Mouse (Mus musculus) ovary, adult 18-20 months (tissue): ENCODE measurements around the gene Slc12a5.
A peak's percentile ranks its signal among the peaks of the same experiment; 100 is the strongest.

Source experiments
- DNase-seq: peaks from one replicate; pipeline ENCODE4 v3.0.0; 2022; ENCODE audit warnings: low spot score, mixed read lengths

Slc12a5 gene

DNA sequence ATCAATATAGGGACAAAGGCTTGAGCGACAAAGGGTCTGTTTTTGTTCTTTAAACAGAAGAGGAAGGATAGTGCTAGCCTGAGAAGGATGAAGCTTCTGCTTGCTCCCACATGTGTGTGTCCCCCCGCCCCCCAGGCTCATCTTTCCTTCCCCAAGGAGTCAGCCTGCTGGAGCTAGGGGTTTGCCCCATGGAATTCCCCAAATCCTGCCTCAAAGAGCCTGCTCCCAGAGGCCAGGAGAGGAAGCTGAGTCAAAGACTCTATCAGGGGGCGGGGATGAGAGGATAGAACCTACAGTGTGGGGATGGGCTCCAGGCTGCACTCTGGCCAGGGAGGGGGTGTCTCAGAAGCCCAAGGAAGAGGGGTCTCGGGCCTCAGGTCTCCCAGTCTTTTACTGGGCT, 13.1 kb upstream of the Slc12a5 start:
- DNase-seq, result no peak

DNA sequence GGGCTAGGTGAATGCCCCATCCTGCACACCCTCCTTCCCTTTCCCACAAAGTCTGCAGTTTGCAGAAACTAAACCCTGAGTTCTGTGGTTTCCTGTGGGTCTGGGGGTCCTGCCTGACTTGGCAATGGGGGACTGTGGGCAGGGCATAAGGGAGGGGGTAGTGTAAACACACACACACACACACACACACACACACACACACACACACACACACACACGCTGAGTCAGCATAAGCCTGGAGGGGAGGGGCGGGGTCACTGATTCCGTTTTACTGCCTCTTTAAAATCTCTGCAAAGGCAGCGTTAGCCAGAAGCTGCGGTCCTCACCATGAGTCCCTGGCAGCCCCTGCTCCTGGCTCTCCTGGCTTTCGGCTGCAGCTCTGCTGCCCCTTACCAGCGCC, 12.7 kb upstream of the Slc12a5 start:
- no peak for DNase-seq

DNA sequence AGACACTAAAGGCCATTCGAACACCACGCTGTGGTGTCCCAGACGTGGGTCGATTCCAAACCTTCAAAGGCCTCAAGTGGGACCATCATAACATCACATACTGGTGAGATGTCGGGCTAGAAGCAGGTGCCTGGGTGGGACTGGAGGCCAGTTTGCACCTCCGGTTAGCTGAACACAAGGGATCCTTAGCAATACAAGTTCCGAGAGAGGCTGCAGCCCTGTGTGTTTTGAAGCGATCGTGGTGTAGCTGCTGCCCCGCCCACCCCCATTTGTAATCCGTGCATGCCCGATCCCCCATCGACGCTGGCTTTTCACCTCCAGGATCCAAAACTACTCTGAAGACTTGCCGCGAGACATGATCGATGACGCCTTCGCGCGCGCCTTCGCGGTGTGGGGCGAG, 11.6 kb upstream of the Slc12a5 start:
- DNase-seq, result no peak

DNA sequence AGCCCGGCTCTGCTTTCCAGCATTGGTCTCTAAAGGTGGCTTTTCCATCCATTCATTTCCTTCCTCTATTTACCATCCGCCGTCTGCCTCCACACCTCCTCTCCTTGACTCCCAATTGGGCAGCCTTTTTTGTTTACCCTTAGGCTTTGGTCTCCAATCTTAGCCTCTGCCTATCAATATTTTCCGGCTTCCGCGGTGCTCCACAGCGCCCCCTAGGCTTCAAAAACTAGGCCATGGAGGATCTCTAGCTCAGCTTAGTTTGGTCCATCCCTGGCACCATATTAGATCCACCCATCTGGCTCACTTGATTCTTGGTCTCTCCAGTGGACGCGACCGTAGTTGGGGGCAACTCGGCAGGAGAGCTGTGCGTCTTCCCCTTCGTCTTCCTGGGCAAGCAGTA, 10.1 kb upstream of the Slc12a5 start:
- DNase-seq, result no peak

DNA sequence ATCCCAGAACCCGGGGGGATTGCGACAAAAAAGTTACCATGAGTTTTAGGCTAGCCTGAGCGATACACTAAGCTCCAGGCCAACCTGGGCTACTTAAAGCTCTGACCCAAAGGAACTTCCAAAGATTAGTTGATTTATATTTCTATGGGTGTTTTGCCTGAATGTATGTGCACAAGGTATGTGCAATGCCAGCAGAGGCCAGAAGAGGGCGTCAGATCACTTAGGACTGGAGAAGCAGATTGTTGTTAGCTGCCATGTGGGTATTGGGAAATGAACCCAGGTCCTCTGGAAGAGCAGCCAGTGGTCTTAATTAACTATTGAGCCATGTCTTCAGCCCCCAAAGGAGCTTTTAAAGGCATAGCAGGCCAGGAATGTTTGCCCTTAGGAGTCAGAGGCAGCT, 8.9 kb upstream of the Slc12a5 start:
- no peak for DNase-seq

DNA sequence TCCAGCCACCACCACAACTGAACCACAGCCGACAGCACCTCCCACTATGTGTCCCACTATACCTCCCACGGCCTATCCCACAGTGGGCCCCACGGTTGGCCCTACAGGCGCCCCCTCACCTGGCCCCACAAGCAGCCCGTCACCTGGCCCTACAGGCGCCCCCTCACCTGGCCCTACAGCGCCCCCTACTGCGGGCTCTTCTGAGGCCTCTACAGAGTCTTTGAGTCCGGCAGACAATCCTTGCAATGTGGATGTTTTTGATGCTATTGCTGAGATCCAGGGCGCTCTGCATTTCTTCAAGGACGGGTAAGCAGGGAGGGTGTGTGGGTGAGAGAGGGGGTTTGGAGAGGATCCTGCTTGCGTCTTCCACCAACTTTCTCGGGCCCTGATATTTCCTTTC, 8.2 kb upstream of the Slc12a5 start:
- DNase-seq, result no peak

DNA sequence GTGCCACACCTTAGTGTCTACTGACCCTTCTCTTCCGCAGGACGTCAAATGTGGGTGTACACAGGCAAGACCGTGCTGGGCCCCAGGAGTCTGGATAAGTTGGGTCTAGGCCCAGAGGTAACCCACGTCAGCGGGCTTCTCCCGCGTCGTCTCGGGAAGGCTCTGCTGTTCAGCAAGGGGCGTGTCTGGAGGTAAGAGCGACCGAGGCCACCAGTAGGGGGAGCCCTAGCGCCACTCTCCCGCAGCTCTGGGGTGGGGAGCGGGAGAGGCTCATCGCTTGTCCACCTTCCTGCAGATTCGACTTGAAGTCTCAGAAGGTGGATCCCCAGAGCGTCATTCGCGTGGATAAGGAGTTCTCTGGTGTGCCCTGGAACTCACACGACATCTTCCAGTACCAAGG, 7.4 kb upstream of the Slc12a5 start:
- DNase-seq, result peak; percentile 37

DNA sequence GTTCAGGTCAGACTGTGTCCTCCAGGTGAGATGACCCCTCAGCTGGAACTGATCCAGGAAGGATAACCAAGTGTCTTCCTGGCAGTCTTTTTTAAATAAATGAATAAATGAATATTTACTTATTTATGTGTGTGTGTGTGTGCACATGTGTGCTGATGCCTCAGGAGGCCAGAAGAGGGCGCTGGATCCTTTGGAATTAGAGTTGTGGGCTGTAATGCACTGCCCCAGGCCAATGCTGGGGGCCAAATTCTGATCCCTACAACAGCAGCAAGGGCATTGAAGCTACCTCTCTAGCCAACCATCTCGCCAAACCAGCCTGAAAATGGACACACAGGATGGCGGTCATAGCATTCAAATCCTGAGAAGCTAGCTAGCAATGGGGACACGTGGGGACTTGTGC, 4.9 kb upstream of the Slc12a5 start:
- DNase-seq, result no peak

DNA sequence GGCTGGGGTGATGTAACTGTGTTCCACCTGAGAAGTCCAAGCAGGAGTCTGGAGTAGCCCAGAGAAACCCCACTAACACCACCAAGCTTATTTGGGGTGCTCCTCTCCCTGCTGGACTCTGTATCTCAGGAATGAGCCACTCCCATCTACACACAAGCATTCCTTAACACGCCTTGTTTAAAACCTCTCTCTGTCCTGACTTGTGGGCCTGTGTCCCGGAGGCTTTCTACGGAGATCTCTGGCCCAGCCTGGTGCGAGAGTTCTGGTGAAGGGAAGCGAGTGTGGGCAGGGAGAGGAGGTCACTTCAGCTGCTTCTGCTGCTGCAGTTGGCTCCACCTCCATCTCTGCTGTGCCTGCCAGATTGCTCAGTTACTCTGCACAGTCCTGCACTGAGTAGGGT, 4.4 kb upstream of the Slc12a5 start:
- DNase-seq, result no peak

DNA sequence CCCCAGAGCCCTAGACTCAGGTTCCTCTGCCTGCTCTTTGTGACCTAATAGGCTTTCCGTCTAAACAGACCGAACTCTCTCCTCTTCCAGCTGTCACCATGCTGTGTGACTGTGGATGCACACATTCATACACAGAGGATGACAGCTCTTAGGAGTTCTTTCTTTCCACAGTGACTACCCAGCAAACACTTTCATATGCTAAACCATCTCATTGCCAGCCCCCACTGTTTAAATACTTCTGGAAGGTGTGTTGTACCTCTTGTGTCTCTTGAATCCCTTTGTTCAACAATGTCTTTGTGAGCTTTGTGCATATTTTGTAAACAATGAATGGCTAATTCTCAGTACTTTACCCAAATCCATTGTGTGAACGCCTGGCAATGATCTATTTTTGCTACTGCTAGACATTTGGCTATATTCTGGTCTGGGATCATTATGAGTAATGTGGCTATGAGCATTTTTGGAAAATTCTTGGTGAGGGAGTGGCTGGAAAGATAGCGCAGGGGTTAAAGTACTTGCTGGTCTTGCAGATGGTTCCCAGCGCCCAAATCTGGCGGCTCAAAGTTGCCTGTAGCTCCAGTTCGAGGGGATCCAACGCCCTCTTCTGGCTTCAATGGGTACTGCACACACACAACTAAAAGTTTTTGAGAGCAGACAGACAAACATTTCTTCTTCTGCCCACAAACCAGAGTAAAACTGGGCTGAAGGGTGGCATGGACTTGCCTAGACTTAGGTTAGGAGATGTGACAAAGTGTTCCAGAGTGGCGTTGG, 2.9 kb upstream of the Slc12a5 start:
- no peak for DNase-seq

DNA sequence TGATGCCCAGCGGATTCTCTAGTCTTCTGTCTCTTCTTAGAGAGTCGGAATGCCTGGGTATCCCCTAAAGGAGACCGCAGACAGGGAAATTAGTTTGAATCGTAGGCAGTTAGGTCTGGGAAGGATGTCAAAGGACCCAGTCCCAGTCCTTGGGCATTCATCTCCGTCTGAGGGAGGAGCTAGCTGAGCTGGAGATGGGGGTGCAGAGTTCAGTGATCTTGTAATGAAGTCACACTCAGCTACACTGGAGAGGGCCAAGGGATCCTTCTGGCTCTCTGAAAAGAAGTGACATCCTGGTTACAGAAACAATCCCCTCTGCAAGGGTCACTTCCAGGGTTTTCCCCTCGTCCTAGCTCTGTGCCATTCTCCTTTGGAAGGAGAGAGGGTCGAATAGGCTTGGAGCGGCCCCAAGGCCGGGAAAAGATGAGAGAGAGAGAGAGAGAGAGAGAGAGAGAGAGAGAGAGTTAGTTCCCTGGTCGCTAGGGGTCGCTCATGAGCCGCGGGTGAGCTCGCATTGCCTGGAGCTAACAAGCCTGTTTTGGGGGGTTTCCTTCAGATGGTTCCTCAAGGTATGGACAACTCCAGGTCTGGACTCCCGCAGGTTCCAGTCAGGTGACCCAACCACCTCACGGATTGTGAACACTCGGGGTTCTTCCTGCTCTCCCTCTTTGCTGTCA, 1.0 kb downstream of the Slc12a5 start:
- DNase-seq, result no peak

DNA sequence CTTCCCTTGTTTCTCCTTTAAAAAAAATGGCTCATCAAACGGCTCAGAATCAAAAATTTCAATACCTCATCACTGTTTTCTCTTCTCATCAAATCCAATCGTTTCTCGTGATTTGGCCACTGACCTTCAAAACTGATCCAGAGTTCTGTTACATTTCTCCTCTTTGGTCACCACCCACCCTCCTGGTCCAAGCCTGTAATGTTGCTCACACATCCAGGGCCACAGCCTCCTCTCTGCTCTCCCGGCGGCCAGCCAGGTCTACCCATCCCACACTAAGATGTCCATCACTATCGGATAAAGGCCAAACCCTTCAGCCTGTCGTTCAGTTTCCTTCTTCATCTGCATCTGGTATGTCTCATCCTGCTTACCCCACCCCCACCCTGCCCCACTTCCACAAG, 1.6 kb downstream of the Slc12a5 start:
- no peak for DNase-seq

DNA sequence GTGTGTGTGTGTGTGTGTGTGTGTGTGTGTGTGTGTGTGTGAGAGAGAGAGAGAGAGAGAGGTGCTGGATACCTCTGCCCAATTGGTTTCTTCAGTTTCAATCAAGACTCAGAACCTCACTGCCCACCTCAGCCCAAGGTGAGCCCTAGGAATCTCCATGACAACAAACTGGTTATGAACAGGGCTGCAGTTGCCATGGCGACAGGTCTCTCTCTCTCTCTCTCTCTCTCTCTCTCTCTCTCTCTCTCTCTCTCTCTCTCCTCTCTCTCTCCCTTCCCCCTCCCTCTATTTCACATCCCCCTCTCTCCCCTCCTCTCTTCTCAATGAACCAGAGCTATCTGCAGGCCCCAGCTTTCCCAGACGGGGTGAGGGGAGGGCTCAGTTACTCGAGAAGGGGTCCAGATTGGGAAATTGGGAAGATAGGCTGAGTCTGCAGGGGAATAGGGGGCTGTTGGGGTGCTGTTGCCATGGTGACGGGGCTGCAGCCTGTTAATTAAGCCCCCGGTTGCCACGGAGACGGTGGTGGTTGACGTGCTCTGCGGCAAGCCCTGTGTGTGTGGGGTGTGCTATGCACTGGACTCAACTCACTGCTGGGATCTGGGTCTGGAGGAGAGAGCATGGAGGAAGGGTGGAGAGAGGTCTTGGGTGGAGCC, 3.8 kb downstream of the Slc12a5 start:
- no peak for DNase-seq

DNA sequence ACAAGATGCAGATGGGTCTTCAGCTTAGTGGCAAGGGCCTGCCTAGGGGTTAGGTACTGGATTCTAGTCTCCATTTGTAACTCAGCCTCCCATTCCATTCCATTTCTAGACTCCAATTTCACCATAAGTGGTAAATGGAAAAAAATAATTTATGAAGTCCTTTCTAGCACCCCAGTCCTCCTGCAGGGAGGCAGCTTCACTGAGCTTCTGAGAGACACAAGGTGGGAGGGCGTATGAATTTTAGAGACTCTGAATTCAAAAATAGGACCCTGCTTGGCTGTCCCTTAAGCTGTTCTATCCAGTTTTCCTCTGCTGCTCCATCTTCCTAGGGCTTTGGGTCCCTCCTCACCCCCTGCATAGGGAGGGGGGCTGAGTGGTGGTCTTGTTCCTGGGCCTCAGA, 4.4 kb downstream of the Slc12a5 start:
- no peak for DNase-seq

DNA sequence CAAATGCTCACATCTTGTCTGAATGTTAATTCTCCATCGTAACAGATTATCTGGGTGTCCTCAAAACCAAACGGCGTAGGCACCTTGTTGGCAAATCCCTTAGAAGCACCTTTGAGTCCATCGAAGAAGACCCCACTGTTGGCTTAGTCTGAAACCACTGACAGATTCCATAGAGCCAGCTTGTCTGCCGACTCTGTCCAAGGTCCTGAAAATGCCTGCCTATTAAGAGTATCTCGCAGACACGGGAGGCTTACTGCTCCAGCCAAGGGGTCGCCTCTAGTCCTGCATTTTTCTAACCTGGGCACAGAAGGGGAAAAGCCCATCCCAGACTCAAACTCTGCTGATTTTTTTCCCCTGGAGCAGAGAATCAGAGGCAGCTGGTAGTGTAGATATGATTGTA, 5.8 kb downstream of the Slc12a5 start:
- DNase-seq, result no peak

DNA sequence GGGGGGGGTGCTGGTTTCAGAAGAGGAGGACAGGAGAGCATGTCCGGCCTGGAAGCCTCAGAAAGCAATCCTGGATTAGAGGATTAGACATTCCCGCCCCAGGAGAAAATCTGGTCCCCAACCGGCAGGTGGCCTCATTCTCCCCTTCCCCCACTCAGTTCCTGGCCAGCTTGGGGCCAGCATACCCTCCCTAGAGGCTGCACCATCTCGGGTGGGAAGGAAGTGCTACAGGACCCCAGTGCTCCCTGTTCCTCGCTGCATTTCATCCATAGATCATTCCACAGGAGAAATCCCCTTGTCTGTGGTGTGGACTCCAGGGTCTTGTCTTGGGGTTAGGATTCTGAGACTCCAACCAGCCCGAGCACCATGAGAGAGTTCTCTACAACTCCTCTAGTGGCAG, 6.6 kb downstream of the Slc12a5 start:
- DNase-seq, result no peak

DNA sequence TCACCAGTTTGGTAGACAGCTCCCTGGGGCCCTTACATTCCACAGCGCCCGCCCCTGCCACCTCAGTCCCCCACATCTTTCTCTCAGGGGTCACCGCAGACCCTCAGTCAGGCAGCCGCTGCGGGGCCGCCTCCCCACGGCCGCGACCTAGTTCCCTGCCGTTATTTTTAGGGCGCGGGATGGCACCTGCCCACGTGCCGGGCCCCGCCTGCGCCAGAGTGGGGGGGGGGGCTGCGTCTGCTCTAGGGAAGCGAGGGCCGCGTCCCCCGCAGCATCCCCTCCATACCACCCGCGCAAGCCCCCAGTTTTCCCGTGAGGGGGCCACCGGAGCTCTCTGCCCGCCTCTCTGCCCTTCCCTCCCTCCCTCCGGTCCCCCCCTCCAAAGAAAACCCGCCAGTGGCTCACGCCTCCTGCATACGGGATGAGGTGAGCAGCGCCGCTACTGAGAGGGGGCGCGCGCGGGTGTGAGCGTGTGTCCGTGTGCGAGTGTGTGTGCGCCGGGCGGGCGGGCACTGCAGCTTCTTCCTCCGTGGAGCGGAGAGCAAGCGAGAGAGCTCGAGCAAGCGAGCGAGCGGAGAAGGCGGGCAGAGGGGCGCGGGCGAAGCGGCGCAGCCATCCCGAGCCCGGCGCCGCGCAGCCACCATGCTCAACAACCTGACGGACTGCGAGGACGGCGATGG, 7.3 kb downstream of the Slc12a5 start:
- no peak for DNase-seq

DNA sequence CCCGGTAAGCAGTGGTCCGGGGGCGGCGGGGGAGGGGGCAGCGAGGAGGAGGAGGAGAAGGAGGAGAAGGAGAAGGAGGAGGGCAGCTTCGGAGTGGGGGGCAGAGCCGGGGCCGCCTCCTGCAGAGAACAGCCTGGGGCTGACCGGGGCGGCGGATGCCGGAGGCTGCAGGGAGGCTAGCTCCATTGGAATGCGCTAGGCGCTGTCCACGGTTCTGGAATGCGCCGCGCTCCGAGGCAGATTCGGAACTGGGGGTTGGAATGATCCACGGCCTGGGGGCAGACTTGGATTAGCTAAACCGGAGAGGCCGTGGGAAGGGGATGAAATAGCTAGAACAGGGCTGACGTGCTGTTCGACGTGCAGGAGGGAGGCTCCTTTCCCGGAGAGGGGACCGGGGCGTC, 7.8 kb downstream of the Slc12a5 start:
- DNase-seq, result peak; percentile 31

DNA sequence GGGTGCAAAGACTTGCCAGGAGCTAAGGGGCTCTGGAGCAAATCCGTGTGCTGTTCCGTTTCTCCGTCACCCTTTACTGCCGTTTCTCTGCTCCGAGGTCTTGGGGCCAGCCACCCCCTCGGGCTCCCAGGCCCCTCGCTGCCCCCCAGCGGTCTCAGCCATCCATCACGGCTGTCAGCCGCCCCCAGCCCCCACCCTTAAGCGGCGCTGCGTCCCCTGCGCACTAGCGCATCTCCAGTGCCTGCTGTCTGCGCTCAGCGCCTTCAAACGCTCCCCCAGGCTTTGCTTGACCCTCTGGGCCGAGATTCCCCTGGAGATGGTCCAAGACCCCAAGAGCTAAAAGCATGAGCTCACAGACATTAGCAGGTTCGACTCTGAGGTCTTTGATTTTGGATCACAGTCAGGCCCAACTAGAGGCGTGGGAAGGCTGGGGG, 8.8 kb downstream of the Slc12a5 start:
- DNase-seq, result no peak

DNA sequence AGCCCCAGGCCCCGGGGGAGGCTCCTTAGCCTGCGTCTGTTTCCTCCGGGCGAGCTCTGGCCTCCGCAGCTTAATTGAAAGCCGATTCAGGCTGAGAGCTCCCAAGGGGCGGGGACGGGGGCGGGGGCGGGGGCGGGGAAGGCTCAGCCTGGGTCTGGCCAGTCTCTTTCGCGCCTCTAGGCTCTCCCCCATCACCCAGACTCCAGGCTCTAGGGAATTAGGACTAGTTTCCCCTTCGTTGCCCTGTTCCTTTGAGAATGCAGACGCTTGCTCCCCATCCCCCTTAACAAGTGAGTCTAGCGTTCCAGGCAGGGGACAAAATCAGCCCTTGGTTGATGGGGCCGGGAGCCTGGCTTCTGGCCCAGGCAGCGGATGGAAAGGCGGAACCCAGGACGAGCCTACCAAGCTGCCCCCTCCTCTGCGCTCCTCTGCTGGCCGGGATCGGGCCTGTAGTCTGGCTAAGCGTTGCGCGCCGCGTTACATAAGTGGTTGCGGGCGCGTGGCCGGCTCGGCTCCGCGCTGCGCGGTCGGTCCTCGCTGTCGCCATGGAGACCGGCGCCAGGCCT, 10.1 kb downstream of the Slc12a5 start:
- DNase-seq, result no peak

DNA sequence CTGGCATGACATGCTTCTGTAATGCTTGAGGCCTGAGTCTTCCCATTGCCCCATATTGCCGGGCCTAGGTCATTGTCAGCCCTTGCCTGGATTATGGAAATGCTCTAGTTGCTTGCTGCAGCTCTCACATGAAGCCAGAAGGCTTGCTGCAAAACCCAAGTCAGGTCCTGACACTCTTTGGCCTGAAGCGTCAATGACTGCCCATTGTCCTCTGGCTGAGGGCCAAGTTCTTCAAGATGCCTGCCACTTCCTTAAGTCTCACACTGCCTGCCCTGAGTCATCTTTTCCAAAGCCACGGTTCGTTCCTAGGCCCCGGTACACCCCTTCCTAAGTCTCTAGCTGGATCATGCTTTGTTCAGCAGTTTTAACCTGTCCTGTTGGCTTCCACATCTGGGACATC, 12.0 kb downstream of the Slc12a5 start:
- no peak for DNase-seq

DNA sequence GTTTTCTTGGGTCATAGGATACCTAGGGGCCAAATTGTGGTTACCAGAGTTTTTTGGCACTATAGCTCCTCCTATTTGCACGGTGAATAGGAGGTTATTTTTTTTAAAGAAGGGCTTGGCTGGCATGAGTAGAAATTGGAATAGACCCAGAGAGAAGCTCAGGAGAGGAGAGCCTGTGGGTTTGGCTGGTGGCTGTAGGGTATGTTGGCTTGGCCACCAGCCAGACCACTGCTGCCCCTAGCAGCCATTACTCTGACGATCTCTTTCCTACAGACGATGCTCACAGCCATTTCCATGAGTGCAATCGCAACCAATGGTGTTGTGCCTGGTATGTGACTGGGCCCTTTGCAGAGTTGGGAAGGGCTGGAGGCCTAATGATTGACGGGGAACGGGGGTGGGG, 15.0 kb downstream of the Slc12a5 start:
- no peak for DNase-seq

DNA sequence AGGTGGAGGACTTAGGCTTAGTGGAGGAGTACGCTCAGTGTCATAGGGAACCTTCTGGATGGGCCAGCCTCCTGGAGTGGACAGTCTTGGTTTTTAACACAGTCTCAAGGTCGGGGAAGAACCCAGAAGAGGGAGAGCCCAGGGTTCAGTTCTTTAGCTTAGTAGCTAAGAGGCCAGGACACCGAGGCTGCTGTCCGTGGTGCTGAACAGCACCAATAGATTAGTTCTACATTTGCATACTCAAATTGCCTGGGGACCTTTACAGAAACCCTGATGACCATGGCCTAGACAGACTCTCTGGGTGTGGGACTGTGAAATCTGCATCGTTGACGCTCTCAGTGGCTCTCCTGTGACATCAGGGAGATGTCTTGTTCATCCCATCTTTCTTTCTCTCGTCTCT, 19.1 kb downstream of the Slc12a5 start:
- no peak for DNase-seq
